Mouse (Mus musculus): Measurements from ENCODE around the gene Dnah8. TPM values are rescaled to one million over a fixed set of nuclear protein-coding genes. Genes with fewer than 3 reads are reported as not detected.

Gene Dnah8
- polyA plus RNA-seq, 1 experiment from 2014 or later, result 2.4 TPM

- no peak overlapping the region for H3K27ac ChIP-seq (replicated peaks in 1 of 2; ENCODE audit: control insufficient read depth in 1 of 2, insufficient read depth in 1 of 2, low read depth in 2 of 2, low read length in 2 of 2)
- no peak for ATAC-seq (ENCODE audit: insufficient number of reproducible peaks, insufficient read depth, low FRiP score, low read depth)
- 74% methylated on average over 5 of the region's 5 CpGs for WGBS
- H3K36me3 ChIP-seq (ENCODE audit: control insufficient read depth, insufficient read depth, low read length), result no peaks in the 10 kb centered on the region
- H3K4me3 ChIP-seq (ENCODE audit: control insufficient read depth in 1 of 2, insufficient read depth in 1 of 2, low read depth in 1 of 2, low read length in 2 of 2), result no peak overlapping the region
- peaks cover 5% of the 10 kb centered on the region; the same call in 1 of the 2 replicates for H3K9me3 ChIP-seq (ENCODE audit: control insufficient read depth, low read length)
- no peaks in the 10 kb centered on the region for H3K4me1 ChIP-seq (ENCODE audit: control insufficient read depth in 2 of 2, insufficient read depth in 2 of 2, low read length in 2 of 2)
- no peak overlapping the region for H3K9ac ChIP-seq (ENCODE audit: low read length)
- H3K27me3 ChIP-seq (ENCODE audit: control insufficient read depth, insufficient read depth, low read length), result no peaks in the 10 kb centered on the region
- no peak overlapping the region for H3K4me2 ChIP-seq (ENCODE audit: low read length)
Observed at GRCm38 (mm10) chr17:30664856-30665255, 40.7 kb downstream of the Dnah8 start.

DNA sequence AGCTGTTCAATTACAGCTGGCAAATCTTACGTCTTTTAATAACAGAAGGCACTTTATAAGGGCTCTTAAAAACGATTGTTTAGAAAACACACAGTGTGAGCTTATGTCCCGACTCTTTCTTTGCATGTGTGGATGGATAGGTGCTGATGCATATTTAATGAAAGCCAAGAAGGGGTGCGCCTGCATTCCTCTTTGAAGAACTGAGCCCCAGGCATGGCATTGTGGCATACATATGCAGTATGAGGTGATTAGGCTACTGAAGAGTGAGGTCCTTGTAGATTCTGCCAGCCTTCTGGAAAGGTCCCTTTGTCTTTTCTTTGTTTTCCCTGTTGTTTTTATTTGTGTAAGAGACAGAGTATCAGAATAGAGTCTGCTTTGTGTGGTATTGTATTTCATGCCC lies 48.4 kb downstream of the Dnah8 start:
- H3K9me3 ChIP-seq (ENCODE audit: control insufficient read depth, low read length), result no peaks in the 10 kb centered on the region
- H3K27me3 ChIP-seq (ENCODE audit: control insufficient read depth, insufficient read depth, low read length), result no peaks in the 10 kb centered on the region
- H3K27ac ChIP-seq (replicated peaks in 1 of 2; ENCODE audit: control insufficient read depth in 1 of 2, insufficient read depth in 1 of 2, low read depth in 2 of 2, low read length in 2 of 2), result no peak overlapping the region
- no peak overlapping the region for H3K4me3 ChIP-seq (ENCODE audit: control insufficient read depth in 1 of 2, insufficient read depth in 1 of 2, low read depth in 1 of 2, low read length in 2 of 2)
- no peak overlapping the region for H3K4me2 ChIP-seq (ENCODE audit: low read length)
- H3K9ac ChIP-seq (ENCODE audit: low read length), result no peak overlapping the region
- 86% methylated on average over 4 of the region's 4 CpGs for WGBS
- ATAC-seq (ENCODE audit: insufficient number of reproducible peaks, insufficient read depth, low FRiP score, low read depth), result no peak
- no peaks in the 10 kb centered on the region for H3K4me1 ChIP-seq (ENCODE audit: control insufficient read depth in 2 of 2, insufficient read depth in 2 of 2, low read length in 2 of 2)
- H3K36me3 ChIP-seq (ENCODE audit: control insufficient read depth, insufficient read depth, low read length), result no peaks in the 10 kb centered on the region

- Histone ChIP-seq H3K9me3 (ENCODE audit: control insufficient read depth, low read length) (no peaks in the 10 kb centered on the region), H3K36me3 (ENCODE audit: control insufficient read depth, insufficient read depth, low read length) (no peaks in the 10 kb centered on the region), H3K27me3 (ENCODE audit: control insufficient read depth, insufficient read depth, low read length) (no peaks in the 10 kb centered on the region), H3K9ac (ENCODE audit: low read length) (no peak overlapping the region), H3K4me1 (ENCODE audit: control insufficient read depth in 2 of 2, insufficient read depth in 2 of 2, low read length in 2 of 2) (no peaks in the 10 kb centered on the region), H3K4me2 (ENCODE audit: low read length) (no peak overlapping the region), H3K4me3 (ENCODE audit: control insufficient read depth in 1 of 2, insufficient read depth in 1 of 2, low read depth in 1 of 2, low read length in 2 of 2) (no peak overlapping the region), H3K27ac (replicated peaks in 1 of 2; ENCODE audit: control insufficient read depth in 1 of 2, insufficient read depth in 1 of 2, low read depth in 2 of 2, low read length in 2 of 2) (no peak overlapping the region)
- no peak for ATAC-seq (ENCODE audit: insufficient number of reproducible peaks, insufficient read depth, low FRiP score, low read depth)
- WGBS, result 88% methylated on average over 6 of the region's 6 CpGs
Observed at GRCm38 (mm10) chr17:30673023-30673422, 48.9 kb downstream of the Dnah8 start.

DNA sequence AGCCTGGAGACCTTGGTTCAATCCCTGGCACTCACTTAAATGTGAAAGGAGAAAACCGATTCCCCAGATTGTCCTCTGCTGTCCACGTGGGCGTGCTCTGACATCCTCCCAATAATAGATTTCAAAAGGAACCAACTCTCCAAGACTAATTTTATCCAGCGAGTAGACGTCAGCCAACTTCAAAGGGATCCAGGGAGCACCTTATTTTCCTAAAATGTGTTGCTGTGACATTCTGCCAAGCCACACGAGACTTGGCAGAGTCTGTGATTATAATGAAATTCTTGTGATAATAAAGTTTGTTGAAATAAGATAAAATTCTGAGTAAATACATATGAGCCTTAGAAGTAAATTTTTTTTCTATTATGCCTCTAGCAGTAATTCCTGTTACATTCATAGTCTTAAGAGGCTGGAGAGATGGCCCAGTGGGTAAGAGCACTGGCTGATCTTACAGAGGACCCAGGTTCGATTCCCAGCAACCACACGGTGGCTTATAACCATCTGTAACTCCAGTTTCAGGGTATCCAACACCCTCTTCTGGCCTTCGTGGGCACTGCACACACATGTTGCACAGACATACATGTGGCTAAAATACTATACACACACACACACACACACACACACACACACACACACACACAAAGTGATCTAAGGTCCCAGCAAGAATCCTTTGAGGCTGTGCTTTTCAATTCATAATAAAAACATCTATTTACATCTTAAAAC lies 51.0 kb downstream of the Dnah8 start:
- H3K9me3 ChIP-seq (ENCODE audit: control insufficient read depth, low read length), result no peaks in the 10 kb centered on the region
- H3K4me2 ChIP-seq (ENCODE audit: low read length), result no peak overlapping the region
- H3K4me3 ChIP-seq (ENCODE audit: control insufficient read depth in 1 of 2, insufficient read depth in 1 of 2, low read depth in 1 of 2, low read length in 2 of 2), result no peak overlapping the region
- H3K27ac ChIP-seq (replicated peaks in 1 of 2; ENCODE audit: control insufficient read depth in 1 of 2, insufficient read depth in 1 of 2, low read depth in 2 of 2, low read length in 2 of 2), result no peak overlapping the region
- no peaks in the 10 kb centered on the region for H3K27me3 ChIP-seq (ENCODE audit: control insufficient read depth, insufficient read depth, low read length)
- 84% methylated on average over 9 of the region's 9 CpGs for WGBS
- H3K4me1 ChIP-seq (ENCODE audit: control insufficient read depth in 2 of 2, insufficient read depth in 2 of 2, low read length in 2 of 2), result no peaks in the 10 kb centered on the region
- no peak for ATAC-seq (ENCODE audit: insufficient number of reproducible peaks, insufficient read depth, low FRiP score, low read depth)
- H3K36me3 ChIP-seq (ENCODE audit: control insufficient read depth, insufficient read depth, low read length), result no peaks in the 10 kb centered on the region
- H3K9ac ChIP-seq (ENCODE audit: low read length), result no peak overlapping the region

DNA sequence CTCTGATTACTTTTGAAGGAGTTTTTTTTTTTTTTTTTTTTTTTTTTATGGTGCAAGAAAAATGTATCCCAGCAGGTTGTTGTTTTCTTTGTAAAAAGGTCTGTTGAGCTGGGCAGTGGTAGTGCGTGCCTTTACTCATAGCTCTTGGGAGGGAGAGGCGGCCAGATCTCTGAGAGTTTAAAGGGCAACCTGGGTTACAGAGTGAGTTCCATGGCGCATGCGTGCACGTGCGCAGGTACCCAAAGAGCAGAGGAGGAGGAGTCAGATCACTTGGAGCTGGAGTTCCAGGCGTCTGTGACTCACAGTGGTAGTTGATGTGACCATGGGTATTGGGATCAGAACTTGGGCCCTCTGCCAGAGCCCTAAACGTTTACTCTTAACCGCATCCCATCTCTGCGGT lies 54.4 kb downstream of the Dnah8 start:
- 88% methylated on average over 10 of the region's 10 CpGs for WGBS
- Histone ChIP-seq H3K4me2 (ENCODE audit: low read length) (no peak overlapping the region), H3K27ac (replicated peaks in 1 of 2; ENCODE audit: control insufficient read depth in 1 of 2, insufficient read depth in 1 of 2, low read depth in 2 of 2, low read length in 2 of 2) (no peak overlapping the region)

GRCm38 (mm10) chr17:30679612-30680011 lies 55.5 kb downstream of the Dnah8 start:
- no peaks in the 10 kb centered on the region for H3K4me1 ChIP-seq (ENCODE audit: control insufficient read depth in 2 of 2, insufficient read depth in 2 of 2, low read length in 2 of 2)
- H3K4me3 ChIP-seq (ENCODE audit: control insufficient read depth in 1 of 2, insufficient read depth in 1 of 2, low read depth in 1 of 2, low read length in 2 of 2), result no peak overlapping the region
- ATAC-seq (ENCODE audit: insufficient number of reproducible peaks, insufficient read depth, low FRiP score, low read depth), result no peak
- H3K4me2 ChIP-seq (ENCODE audit: low read length), result no peak overlapping the region
- H3K27me3 ChIP-seq (ENCODE audit: control insufficient read depth, insufficient read depth, low read length), result no peaks in the 10 kb centered on the region
- H3K9ac ChIP-seq (ENCODE audit: low read length), result no peak overlapping the region
- H3K27ac ChIP-seq (replicated peaks in 1 of 2; ENCODE audit: control insufficient read depth in 1 of 2, insufficient read depth in 1 of 2, low read depth in 2 of 2, low read length in 2 of 2), result no peak overlapping the region
- H3K9me3 ChIP-seq (ENCODE audit: control insufficient read depth, low read length), result no peaks in the 10 kb centered on the region
- H3K36me3 ChIP-seq (ENCODE audit: control insufficient read depth, insufficient read depth, low read length), result no peaks in the 10 kb centered on the region
- WGBS, result 91% methylated on average over 4 of the region's 4 CpGs

More for the DNA sequence above, 54.4 kb downstream of the Dnah8 start:
- no peak overlapping the region for H3K4me3 ChIP-seq (ENCODE audit: control insufficient read depth in 1 of 2, insufficient read depth in 1 of 2, low read depth in 1 of 2, low read length in 2 of 2)
- no peaks in the 10 kb centered on the region for H3K4me1 ChIP-seq (ENCODE audit: control insufficient read depth in 2 of 2, insufficient read depth in 2 of 2, low read length in 2 of 2)
- no peaks in the 10 kb centered on the region for H3K27me3 ChIP-seq (ENCODE audit: control insufficient read depth, insufficient read depth, low read length)
- ATAC-seq (ENCODE audit: insufficient number of reproducible peaks, insufficient read depth, low FRiP score, low read depth), result no peak
- no peaks in the 10 kb centered on the region for H3K36me3 ChIP-seq (ENCODE audit: control insufficient read depth, insufficient read depth, low read length)
- H3K9ac ChIP-seq (ENCODE audit: low read length), result no peak overlapping the region
- H3K9me3 ChIP-seq (ENCODE audit: control insufficient read depth, low read length), result no peaks in the 10 kb centered on the region

DNA sequence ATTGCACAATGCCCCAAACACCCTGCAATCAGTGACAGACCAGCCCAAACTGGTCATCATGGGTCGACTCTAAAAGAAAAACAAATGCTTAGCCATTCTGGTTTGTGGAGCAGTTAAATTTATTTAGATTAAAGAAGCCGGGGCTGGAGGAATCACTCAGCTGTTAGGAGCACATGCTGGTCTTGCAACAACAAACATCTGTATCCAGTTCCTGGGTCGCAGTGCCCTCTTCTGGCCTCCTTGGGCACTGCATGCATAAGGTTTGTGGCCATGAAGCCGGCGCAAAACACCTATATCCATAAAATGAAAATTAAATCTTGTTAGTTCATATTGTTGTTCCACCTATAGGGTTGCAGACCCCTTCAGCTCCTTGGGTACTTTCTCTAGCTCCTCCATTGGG lies 57.5 kb downstream of the Dnah8 start:
- ATAC-seq (ENCODE audit: insufficient number of reproducible peaks, insufficient read depth, low FRiP score, low read depth), result no peak
- H3K27ac ChIP-seq (replicated peaks in 1 of 2; ENCODE audit: control insufficient read depth in 1 of 2, insufficient read depth in 1 of 2, low read depth in 2 of 2, low read length in 2 of 2), result no peak overlapping the region
- H3K4me1 ChIP-seq (ENCODE audit: control insufficient read depth in 2 of 2, insufficient read depth in 2 of 2, low read length in 2 of 2), result no peaks in the 10 kb centered on the region

GRCm38 (mm10) chr17:30690181-30690580 lies 66.0 kb downstream of the Dnah8 start:
- no peak for ATAC-seq (ENCODE audit: insufficient number of reproducible peaks, insufficient read depth, low FRiP score, low read depth)
- H3K4me3 ChIP-seq (ENCODE audit: control insufficient read depth in 1 of 2, insufficient read depth in 1 of 2, low read depth in 1 of 2, low read length in 2 of 2), result no peak overlapping the region
- no peaks in the 10 kb centered on the region for H3K27me3 ChIP-seq (ENCODE audit: control insufficient read depth, insufficient read depth, low read length)
- no peak overlapping the region for H3K9ac ChIP-seq (ENCODE audit: low read length)
- H3K4me1 ChIP-seq (ENCODE audit: control insufficient read depth in 2 of 2, insufficient read depth in 2 of 2, low read length in 2 of 2), result no peaks in the 10 kb centered on the region
- no peaks in the 10 kb centered on the region for H3K9me3 ChIP-seq (ENCODE audit: control insufficient read depth, low read length)
- H3K36me3 ChIP-seq (ENCODE audit: control insufficient read depth, insufficient read depth, low read length), result no peaks in the 10 kb centered on the region
- no peak overlapping the region for H3K27ac ChIP-seq (replicated peaks in 1 of 2; ENCODE audit: control insufficient read depth in 1 of 2, insufficient read depth in 1 of 2, low read depth in 2 of 2, low read length in 2 of 2)
- H3K4me2 ChIP-seq (ENCODE audit: low read length), result no peak overlapping the region
- 83% methylated on average over 8 of the region's 8 CpGs for WGBS

More for the DNA sequence above, 57.5 kb downstream of the Dnah8 start:
- Histone ChIP-seq H3K9ac (ENCODE audit: low read length) (no peak overlapping the region), H3K4me2 (ENCODE audit: low read length) (no peak overlapping the region), H3K4me3 (ENCODE audit: control insufficient read depth in 1 of 2, insufficient read depth in 1 of 2, low read depth in 1 of 2, low read length in 2 of 2) (no peak overlapping the region), H3K27me3 (ENCODE audit: control insufficient read depth, insufficient read depth, low read length) (no peaks in the 10 kb centered on the region), H3K9me3 (ENCODE audit: control insufficient read depth, low read length) (no peaks in the 10 kb centered on the region), H3K36me3 (ENCODE audit: control insufficient read depth, insufficient read depth, low read length) (no peaks in the 10 kb centered on the region)
- 24% methylated on average over 5 of the region's 5 CpGs for WGBS
